Mouse (Mus musculus): Measurements from ENCODE around the gene Tmem88. TPM values are rescaled to one million over a fixed set of nuclear protein-coding genes. Genes with fewer than 3 reads are reported as not detected.

Gene Tmem88
- polyA plus RNA-seq, 1 experiment = 10.5 TPM

GRCm38 (mm10) chr11:69368356-69369214, 29.4 kb downstream of the Tmem88 start:
- no peak for DNase-seq (ENCODE audit: low read depth, low spot score)
- under 1% methylated on average over 87 of the region's 106 CpGs for WGBS

GRCm38 (mm10) chr11:69367616-69368355, 30.2 kb downstream of the Tmem88 start:
- DNase-seq (ENCODE audit: low read depth, low spot score) = no peak
- 2% methylated on average over 22 of the region's 22 CpGs for WGBS

GRCm38 (mm10) chr11:69366855-69367615, 31.0 kb downstream of the Tmem88 start:
- WGBS = under 1% methylated on average over 22 of the region's 22 CpGs
- peak; percentile 39 for DNase-seq (ENCODE audit: low read depth, low spot score)

DNA sequence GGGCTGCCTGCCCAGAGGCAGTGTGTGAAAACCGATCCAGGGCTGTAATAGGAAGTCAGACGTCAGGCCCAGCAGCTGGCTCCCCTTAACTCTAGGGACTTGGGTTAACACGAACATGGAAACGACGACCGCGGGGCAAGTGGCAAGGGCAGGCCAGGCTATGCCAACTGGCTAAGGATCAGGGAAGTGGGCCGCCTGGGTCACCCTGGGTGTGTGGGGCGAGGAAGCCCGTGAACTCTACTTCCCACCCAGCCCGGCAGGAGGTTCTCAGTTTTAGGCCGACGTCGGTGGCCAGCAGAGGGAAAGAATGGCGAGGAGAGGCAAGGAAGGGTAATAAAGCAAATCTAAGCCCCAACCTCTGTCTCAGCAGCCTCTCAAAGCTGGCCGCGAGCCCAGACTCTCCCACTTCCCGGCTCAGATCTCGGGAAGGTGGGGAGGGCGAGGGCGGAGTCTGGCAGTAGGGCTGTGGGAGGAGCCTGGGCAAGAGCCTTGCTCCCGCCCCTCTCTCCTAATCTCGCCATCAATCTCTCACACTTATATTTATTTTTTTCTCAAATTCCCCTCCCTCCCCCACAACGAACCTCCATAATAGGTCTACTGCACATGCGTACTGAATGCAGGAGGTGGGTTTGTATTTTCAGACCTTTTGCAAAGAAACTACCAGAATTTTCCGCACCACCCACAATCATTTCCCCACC, 31.7 kb downstream of the Tmem88 start:
- under 1% methylated on average over 26 of the region's 26 CpGs for WGBS
- DNase-seq (ENCODE audit: low read depth, low spot score) = peak; percentile 91

DNA sequence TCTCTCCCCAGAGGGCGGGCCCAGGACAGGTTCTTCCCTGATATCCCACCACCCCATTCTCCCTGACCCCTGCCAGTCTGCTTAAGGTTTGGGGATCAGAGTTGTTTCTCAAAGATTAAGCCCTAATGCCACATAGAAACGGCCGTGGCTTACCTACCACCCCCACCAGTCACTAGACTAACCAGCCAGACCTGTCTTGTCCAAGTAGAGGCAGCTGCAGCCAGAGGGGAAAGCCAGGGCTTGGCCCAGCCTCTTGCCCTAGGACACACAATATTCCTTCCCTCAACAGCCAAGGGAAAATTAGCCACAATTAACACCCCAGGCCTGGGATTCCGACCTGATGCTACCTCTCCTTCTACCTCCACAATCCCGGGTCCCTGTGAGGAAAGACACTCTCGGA, 32.3 kb downstream of the Tmem88 start:
- peak; percentile 35 for DNase-seq (ENCODE audit: low read depth, low spot score)
- WGBS = 14% methylated on average over 6 of the region's 6 CpGs

DNA sequence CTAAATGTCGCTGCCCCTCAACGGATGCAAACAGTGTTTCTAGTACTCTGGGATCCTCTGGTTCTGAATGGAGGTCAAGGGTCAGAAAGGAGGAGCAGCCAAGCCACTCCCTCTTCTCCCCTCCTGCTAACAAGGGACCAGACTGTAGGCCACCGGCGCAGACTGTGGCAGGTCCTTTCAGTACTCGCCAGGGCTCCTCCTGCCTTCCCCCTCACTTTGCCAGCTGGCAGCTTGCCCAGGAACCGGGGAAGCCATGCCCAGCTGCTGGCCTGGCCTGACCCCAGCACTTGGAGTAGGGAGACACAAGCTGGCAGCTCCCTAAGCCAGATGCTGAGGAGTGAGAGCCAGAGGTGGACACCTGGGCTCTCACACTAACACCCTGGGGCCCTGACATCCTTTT, 33.1 kb downstream of the Tmem88 start:
- DNase-seq (ENCODE audit: low read depth, low spot score) = peak; percentile 96
- WGBS = 2% methylated on average over 6 of the region's 6 CpGs

GRCm38 (mm10) chr11:69364376-69364775, 33.7 kb downstream of the Tmem88 start:
- 10% methylated on average over 8 of the region's 8 CpGs for WGBS
- DNase-seq (ENCODE audit: low read depth, low spot score) = no peak

- 97% methylated on average over 2 of the region's 2 CpGs for WGBS
- no peak for DNase-seq (ENCODE audit: low read depth, low spot score)
These were observed 35.6 kb downstream of the Tmem88 start for GRCm38 (mm10) chr11:69362479-69362878.

GRCm38 (mm10) chr11:69362021-69362420, 36.0 kb downstream of the Tmem88 start:
- 77% methylated on average over 7 of the region's 7 CpGs for WGBS

GRCm38 (mm10) chr11:69357690-69358089, 40.3 kb downstream of the Tmem88 start:
- DNase-seq (ENCODE audit: low read depth, low spot score) = no peak
- 80% methylated on average over 12 of the region's 12 CpGs for WGBS

More at GRCm38 (mm10) chr11:69362021-69362420, 36.0 kb downstream of the Tmem88 start:
- no peak for DNase-seq (ENCODE audit: low read depth, low spot score)

GRCm38 (mm10) chr11:69356544-69356943, 41.5 kb downstream of the Tmem88 start:
- 89% methylated on average over 5 of the region's 5 CpGs for WGBS

More at GRCm38 (mm10) chr11:69356544-69356943, 41.5 kb downstream of the Tmem88 start:
- DNase-seq (ENCODE audit: low read depth, low spot score) = no peak

Other genes starting within 250 kb of the Tmem88 start
- gene Alox12b, start 241.2 kb downstream of the Tmem88 start, polyA plus RNA-seq (2012; rRNA removed) = 0.06 TPM in 1 of 2 replicates, not detected in the other
- gene Alox8, start 200.4 kb downstream of the Tmem88 start, polyA plus RNA-seq (2012; rRNA removed) = 0.04 TPM in 1 of 2 replicates, not detected in the other
- not detected in 2 replicates for gene Gucy2e, start 161.2 kb downstream of the Tmem88 start, polyA plus RNA-seq (2012; rRNA removed)
- 8.4 and 8.5 TPM in 2 replicates for gene Cntrob, start 74.5 kb downstream of the Tmem88 start, polyA plus RNA-seq (2012; rRNA removed)
- gene Trappc1, start 74.3 kb downstream of the Tmem88 start, polyA plus RNA-seq (2012; rRNA removed) = 60.7 and 65.6 TPM in 2 replicates
- gene Kcnab3, start 72.0 kb downstream of the Tmem88 start, polyA plus RNA-seq (2012; rRNA removed) = 0.46 and 0.55 TPM in 2 replicates
- gene Rnf227, start 57.8 kb downstream of the Tmem88 start, polyA plus RNA-seq (2012; rRNA removed) = 0.51 and 0.79 TPM in 2 replicates
- gene Chd3, start 28.8 kb downstream of the Tmem88 start, polyA plus RNA-seq (2012; rRNA removed) = 63.4 and 118 TPM in 2 replicates
- 164 and 180 TPM in 2 replicates for gene Naa38, start 2.7 kb downstream of the Tmem88 start, polyA plus RNA-seq (2012; rRNA removed)
- 6.1 and 14.5 TPM in 2 replicates for gene Cyb5d1, start 2.6 kb downstream of the Tmem88 start, polyA plus RNA-seq (2012; rRNA removed)
- gene Kdm6b, start 15.4 kb upstream of the Tmem88 start, polyA plus RNA-seq (2012; rRNA removed) = 7.5 and 11.2 TPM in 2 replicates
- gene Dnah2, start 150.9 kb upstream of the Tmem88 start, polyA plus RNA-seq (2012; rRNA removed) = 0.12 and 0.29 TPM in 2 replicates
- 1.1 and 2.1 TPM in 2 replicates for gene Efnb3, start 162.0 kb upstream of the Tmem88 start, polyA plus RNA-seq (2012; rRNA removed)
- gene Wrap53, start 182.0 kb upstream of the Tmem88 start, polyA plus RNA-seq (2012; rRNA removed) = 24.8 and 28.7 TPM in 2 replicates
- 80.8 and 93.2 TPM in 2 replicates for gene Trp53, start 182.1 kb upstream of the Tmem88 start, polyA plus RNA-seq (2012; rRNA removed)
- gene Atp1b2, start 207.7 kb upstream of the Tmem88 start, polyA plus RNA-seq (2012; rRNA removed) = 4.1 and 5.6 TPM in 2 replicates
- gene Shbg, start 219.7 kb upstream of the Tmem88 start, polyA plus RNA-seq (2012; rRNA removed) = not detected in 2 replicates
- 1.9 and 2.7 TPM in 2 replicates for gene Sat2, start 223.8 kb upstream of the Tmem88 start, polyA plus RNA-seq (2012; rRNA removed)
- 29.6 and 35.8 TPM in 2 replicates for gene Fxr2, start 234.8 kb upstream of the Tmem88 start, polyA plus RNA-seq (2012; rRNA removed)

Data from large intestine, adult 2 months (tissue).